Mouse (Mus musculus): Measurements from ENCODE around the gene Olfr1168. TPM values are rescaled to one million over a fixed set of nuclear protein-coding genes. Genes with fewer than 3 reads are reported as not detected.

Olfr1168 gene
- not detected for polyA plus RNA-seq (2017; shearing (Covaris generic))

GRCm38 (mm10) chr2:88181580-88181979 lies at the start of gene Olfr1168:
TSS of gene Olfr1168 (plus strand) at chr2:88181880.

GRCm38 (mm10) chr2:88155093-88155492 lies 26.6 kb upstream of the Olfr1168 start, which contains the start of gene Olfr1167:
TSS of gene Olfr1167 (minus strand) at chr2:88155193.

DNA sequence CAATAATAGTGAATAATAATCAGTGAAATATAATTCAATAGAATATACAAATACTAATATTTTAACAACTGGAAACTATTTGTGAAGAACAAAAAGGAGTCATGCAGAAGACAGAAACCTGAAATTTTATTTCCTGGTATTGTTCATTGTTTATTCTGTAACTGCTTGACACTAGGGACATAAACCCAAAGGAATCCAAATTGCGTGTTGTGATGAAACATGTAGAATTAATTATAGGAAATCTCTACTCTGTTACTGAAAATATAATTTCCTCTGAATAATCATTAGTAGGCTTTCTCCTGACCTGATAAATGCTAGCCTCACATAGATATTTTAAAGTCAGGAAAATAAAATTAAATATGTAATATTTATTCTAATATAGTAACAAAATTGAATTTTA lies 46.6 kb downstream of the Olfr1168 start, which contains the start of gene Olfr1170:
TSS of gene Olfr1170 (minus strand) at position 101 of the 400 bp plus-strand sequence.

Other genes with a start within 250 kb of the Olfr1168 start
- not detected for gene Olfr1155, start 236.7 kb upstream of the Olfr1168 start, polyA plus RNA-seq (2017; shearing (Covaris generic))
- 0.11 TPM for gene Olfr1156, start 228.8 kb upstream of the Olfr1168 start, polyA plus RNA-seq (2017; shearing (Covaris generic))
- not detected for gene Olfr1157, start 213.6 kb upstream of the Olfr1168 start, polyA plus RNA-seq (2017; shearing (Covaris generic))
- not detected for gene Olfr74, start 207.2 kb upstream of the Olfr1168 start, polyA plus RNA-seq (2017; shearing (Covaris generic))
- gene Olfr1158, start 191.8 kb upstream of the Olfr1168 start, polyA plus RNA-seq (2017; shearing (Covaris generic)), result not detected
- gene Olfr1160, start 173.6 kb upstream of the Olfr1168 start, polyA plus RNA-seq (2017; shearing (Covaris generic)), result not detected
- gene Olfr1161, start 159.1 kb upstream of the Olfr1168 start, polyA plus RNA-seq (2017; shearing (Covaris generic)), result not detected
- not detected for gene Olfr73, start 144.2 kb upstream of the Olfr1168 start, polyA plus RNA-seq (2017; shearing (Covaris generic))
- gene Olfr1162, start 130.8 kb upstream of the Olfr1168 start, polyA plus RNA-seq (2017; shearing (Covaris generic)), result not detected
- gene Olfr1163, start 110.0 kb upstream of the Olfr1168 start, polyA plus RNA-seq (2017; shearing (Covaris generic)), result not detected
- gene Olfr1164, start 87.9 kb upstream of the Olfr1168 start, polyA plus RNA-seq (2017; shearing (Covaris generic)), result not detected
- not detected for gene Olfr1166, start 53.6 kb upstream of the Olfr1168 start, polyA plus RNA-seq (2017; shearing (Covaris generic))
- gene Olfr1167, start 26.7 kb upstream of the Olfr1168 start, polyA plus RNA-seq (2017; shearing (Covaris generic)), result not detected
- gene Olfr1170, start 46.5 kb downstream of the Olfr1168 start, polyA plus RNA-seq (2017; shearing (Covaris generic)), result not detected
- not detected for gene Olfr1173, start 98.0 kb downstream of the Olfr1168 start, polyA plus RNA-seq (2017; shearing (Covaris generic))
- gene Olfr1174-ps, start 133.3 kb downstream of the Olfr1168 start, polyA plus RNA-seq (2017; shearing (Covaris generic)), result not detected
- not detected for gene Olfr1175-ps, start 145.3 kb downstream of the Olfr1168 start, polyA plus RNA-seq (2017; shearing (Covaris generic))
- gene Olfr1176, start 154.8 kb downstream of the Olfr1168 start, polyA plus RNA-seq (2017; shearing (Covaris generic)), result not detected
- not detected for gene Olfr1177-ps, start 164.6 kb downstream of the Olfr1168 start, polyA plus RNA-seq (2017; shearing (Covaris generic))
- gene Olfr1178, start 205.2 kb downstream of the Olfr1168 start, polyA plus RNA-seq (2017; shearing (Covaris generic)), result not detected
- gene Olfr1179, start 224.6 kb downstream of the Olfr1168 start, polyA plus RNA-seq (2017; shearing (Covaris generic)), result not detected
- not detected for gene Olfr1180, start 237.3 kb downstream of the Olfr1168 start, polyA plus RNA-seq (2017; shearing (Covaris generic))
- gene Olfr1181, start 244.3 kb downstream of the Olfr1168 start, polyA plus RNA-seq (2017; shearing (Covaris generic)), result not detected